Mouse (Mus musculus): Measurements from ENCODE around the gene Apc2. TPM values are rescaled to one million over a fixed set of nuclear protein-coding genes. Genes with fewer than 3 reads are reported as not detected.

Gene Apc2
- polyA plus RNA-seq, 1 experiment from 2014 or later, result 144 TPM

DNA sequence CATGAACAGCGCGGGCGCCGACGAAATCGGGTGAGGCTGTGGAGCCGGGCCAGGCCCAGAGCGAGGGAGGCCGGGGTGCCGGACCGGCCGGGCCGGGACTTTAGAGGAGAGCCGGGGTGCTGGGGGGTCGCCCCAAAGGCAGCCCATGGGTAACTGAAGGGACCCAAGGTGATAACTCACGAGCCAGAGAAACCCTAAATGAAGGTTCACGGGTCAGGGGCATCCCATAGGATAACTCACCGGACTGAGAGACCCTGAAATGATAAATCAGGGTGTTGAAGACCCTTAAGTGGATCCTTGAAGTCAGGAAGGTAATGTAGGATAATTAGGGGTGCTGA is 30.7 kb upstream of the Apc2 start:
- H3K27me3 ChIP-seq (replicated peaks), result no peaks in the 10 kb centered on the region
- no peaks in the 10 kb centered on the region for H3K9me3 ChIP-seq (replicated peaks)
- ATAC-seq (ENCODE audit: low FRiP score), result no peak; the same call in 1 of the 2 replicates
- H3K36me3 ChIP-seq, result no peaks in the 10 kb centered on the region
- peaks cover 73% of the 10 kb centered on the region for H3K4me1 ChIP-seq
- peak overlapping the region; percentile 77 for H3K4me2 ChIP-seq
- H3K9ac ChIP-seq (replicated peaks), result peak overlapping the region; percentile 100
- WGBS, result 1% methylated on average over 18 of the region's 18 CpGs
- H3K27ac ChIP-seq (replicated peaks), result peak overlapping the region; percentile 84
- H3K4me3 ChIP-seq (replicated peaks), result peak overlapping the region; percentile 92

DNA sequence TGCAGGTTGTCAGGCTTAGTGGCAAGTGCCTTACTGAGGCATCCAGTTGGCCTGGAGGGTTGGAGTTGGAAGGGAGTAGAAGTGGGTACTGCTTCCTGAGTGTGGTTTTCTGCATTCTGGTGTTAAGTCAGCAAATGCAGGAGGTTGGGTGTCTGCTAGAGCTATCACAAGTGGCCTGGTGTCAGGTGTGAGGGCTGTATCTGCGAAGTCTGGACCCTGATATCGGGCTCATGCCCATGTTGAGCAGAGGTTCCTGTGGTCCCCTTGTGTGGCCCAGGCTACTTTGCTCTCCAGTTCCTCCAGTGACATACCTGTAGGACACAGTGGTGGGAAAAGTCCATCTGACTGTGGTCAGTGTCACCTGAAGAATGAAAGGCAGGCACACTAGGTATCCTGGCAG is 25.7 kb upstream of the Apc2 start:
- Histone ChIP-seq H3K4me2 (no peak overlapping the region; the same call in 1 of the 2 replicates), H3K9me3 (replicated peaks) (no peaks in the 10 kb centered on the region), H3K27me3 (replicated peaks) (no peaks in the 10 kb centered on the region), H3K9ac (replicated peaks) (peak overlapping the region; percentile 26; the same call in 1 of the 2 replicates), H3K27ac (replicated peaks) (no peak overlapping the region), H3K36me3 (peaks cover 9% of the 10 kb centered on the region), H3K4me1 (peaks cover 74% of the 10 kb centered on the region), H3K4me3 (replicated peaks) (no peak overlapping the region)
- no peak for ATAC-seq (ENCODE audit: low FRiP score)
- WGBS, result 93% methylated on average over 2 of the region's 2 CpGs

DNA sequence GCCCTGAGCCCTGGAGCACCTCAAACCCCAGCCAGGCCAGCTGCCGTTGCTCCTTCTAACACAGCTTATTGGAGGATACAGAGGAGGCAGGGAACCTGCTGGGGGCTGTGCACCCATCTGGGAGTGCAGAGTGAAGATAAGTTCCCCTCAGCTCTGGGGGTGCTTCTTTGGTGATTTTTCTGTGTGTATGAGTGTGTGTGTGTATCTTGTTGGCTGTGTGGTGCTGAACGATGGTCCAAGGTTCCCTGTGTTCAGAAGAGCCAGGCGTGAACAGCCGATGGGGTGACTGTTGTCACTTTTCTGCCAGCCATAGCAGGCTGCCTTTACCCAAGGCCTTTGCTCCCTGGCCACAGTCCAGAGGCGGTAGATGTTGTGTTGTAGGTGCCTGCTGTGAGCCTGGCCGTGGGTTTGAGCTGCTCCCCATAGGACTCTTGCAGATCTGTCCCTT is 25.0 kb upstream of the Apc2 start:
- Histone ChIP-seq H3K27ac (replicated peaks) (no peak overlapping the region), H3K9ac (replicated peaks) (0 out of 2 replicates have a peak overlapping the region, but pooled peaks have one; percentile 26), H3K27me3 (replicated peaks) (no peaks in the 10 kb centered on the region), H3K4me3 (replicated peaks) (no peak overlapping the region), H3K9me3 (replicated peaks) (no peaks in the 10 kb centered on the region), H3K36me3 (peaks cover 13% of the 10 kb centered on the region), H3K4me2 (no peak overlapping the region; the same call in 1 of the 2 replicates), H3K4me1 (peaks cover 70% of the 10 kb centered on the region)
- WGBS, result 73% methylated on average over 6 of the region's 6 CpGs
- ATAC-seq (ENCODE audit: low FRiP score), result no peak

DNA sequence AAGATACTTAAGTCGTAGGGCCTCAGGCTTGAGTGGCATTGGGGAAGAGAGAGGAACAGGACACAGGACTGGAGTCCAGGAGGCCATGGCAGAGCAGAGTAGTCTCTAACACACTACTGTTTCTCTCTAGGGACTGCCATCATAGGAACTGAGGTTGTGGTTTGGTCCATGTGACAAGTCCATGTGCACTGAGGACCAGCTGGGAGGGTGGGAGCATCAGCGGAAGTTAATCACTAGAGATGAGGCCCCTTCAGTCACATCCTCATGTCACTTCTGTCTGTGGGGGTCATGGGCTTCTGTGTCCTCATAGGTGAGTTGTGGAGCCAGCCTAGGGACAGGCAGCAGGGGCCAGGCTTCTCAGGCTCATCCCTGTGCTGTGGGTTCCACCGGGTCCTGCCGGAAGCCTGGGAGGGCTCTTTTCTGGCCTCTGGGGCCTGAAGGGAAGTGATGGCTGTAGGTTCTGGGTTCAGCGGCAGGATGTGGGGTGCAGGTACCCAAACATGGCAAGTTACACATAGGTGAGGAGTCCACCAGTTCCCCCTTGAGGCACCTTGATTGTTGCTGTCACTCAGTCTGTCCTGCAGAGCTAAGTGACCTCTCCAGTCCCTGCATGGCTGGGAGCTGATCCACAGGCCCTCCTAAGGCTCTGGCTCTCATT is 24.5 kb upstream of the Apc2 start:
- Histone ChIP-seq H3K36me3 (peaks cover 18% of the 10 kb centered on the region), H3K4me1 (peaks cover 65% of the 10 kb centered on the region), H3K4me2 (no peak overlapping the region), H3K9me3 (replicated peaks) (no peaks in the 10 kb centered on the region), H3K4me3 (replicated peaks) (no peak overlapping the region), H3K27ac (replicated peaks) (no peak overlapping the region), H3K27me3 (replicated peaks) (no peaks in the 10 kb centered on the region), H3K9ac (replicated peaks) (no peak overlapping the region)
- ATAC-seq (ENCODE audit: low FRiP score), result no peak
- WGBS, result 89% methylated on average over 5 of the region's 5 CpGs

DNA sequence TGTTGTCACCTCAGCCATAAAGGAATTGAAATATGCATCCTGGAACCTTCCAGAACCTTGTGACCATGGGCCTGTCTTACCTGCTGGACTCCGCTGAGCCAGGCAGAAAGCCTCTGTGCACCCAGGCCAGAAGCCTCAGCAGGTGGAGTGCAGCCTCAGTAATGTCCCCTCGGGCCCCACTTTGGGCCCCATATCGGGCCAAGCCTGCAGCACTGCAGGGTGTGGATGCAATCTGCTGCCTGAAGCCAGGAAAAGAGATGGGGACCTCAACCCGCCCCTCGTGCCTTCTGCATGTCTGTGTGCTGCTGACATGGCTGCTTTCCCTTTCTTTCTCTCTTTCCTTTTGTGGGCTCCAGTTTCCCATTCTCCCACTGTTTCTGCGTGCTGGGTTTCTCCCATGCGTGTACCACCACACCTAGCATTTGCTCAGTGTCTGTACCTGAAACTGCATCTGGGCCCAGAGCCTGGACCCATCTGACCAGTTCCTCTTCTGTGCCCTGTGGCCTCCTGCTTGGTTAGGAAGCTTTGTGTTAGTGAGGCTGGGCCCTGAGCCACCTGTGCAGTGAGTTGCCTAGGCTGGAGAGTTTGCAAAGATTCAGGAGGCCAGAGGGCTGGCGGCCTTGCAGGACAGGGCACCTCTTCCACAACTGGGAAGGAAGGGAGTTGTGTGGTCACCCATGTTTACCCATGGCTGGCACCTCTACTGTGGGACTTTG is 23.7 kb upstream of the Apc2 start:
- H3K9ac ChIP-seq (replicated peaks), result no peak overlapping the region; the same call in 1 of the 2 replicates
- no peaks in the 10 kb centered on the region for H3K27me3 ChIP-seq (replicated peaks)
- H3K4me3 ChIP-seq (replicated peaks), result no peak overlapping the region
- peaks cover 24% of the 10 kb centered on the region for H3K36me3 ChIP-seq
- no peak overlapping the region for H3K4me2 ChIP-seq
- WGBS, result 89% methylated on average over 8 of the region's 8 CpGs
- ATAC-seq (ENCODE audit: low FRiP score), result no peak
- no peak overlapping the region for H3K27ac ChIP-seq (replicated peaks)
- H3K4me1 ChIP-seq, result peaks cover 58% of the 10 kb centered on the region
- H3K9me3 ChIP-seq (replicated peaks), result no peaks in the 10 kb centered on the region

DNA sequence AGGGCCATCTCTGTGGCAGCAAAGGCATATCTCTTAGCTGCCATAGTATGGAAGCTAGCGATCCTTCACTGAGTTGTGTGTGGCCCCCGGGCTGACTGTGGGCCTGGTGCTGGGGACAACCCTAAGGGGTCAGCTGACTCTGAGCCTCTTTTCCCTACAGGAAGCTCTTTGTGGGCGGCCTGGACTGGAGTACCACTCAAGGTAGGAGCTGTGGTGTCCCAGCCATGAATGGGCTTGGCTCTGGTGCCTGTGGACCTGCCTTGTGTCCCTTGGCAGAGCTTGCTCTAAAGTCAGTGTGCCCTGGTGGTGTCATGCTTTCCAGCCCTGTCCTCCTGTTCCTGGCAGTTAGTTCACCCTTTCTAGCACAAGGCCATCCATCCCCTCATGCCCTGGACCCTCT is 21.9 kb upstream of the Apc2 start:
- H3K36me3 ChIP-seq, result peaks cover 43% of the 10 kb centered on the region

DNA sequence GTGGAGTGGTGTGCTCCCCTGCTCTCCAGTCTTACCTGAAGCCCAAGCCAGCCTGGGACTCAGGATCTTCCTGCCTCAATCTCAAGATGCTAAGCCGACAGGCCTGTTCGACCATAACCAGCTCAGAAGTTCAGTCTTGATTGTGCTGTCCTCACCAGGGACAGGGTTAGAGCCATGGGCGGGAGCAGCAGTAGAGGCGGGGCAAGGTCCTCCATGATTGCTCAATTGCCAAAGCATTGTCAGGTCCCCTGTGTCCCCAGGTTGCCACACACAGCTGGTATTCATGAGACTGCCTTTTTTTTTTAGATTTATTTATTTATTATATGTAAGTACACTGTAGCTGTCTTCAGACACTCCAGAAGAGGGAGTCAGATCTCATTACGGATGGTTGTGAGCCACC is 19.5 kb upstream of the Apc2 start:
- Histone ChIP-seq H3K9me3 (replicated peaks) (no peaks in the 10 kb centered on the region), H3K36me3 (peaks cover 65% of the 10 kb centered on the region), H3K4me1 (peaks cover 17% of the 10 kb centered on the region), H3K27me3 (replicated peaks) (no peaks in the 10 kb centered on the region), H3K4me3 (replicated peaks) (no peak overlapping the region), H3K4me2 (no peak overlapping the region), H3K27ac (replicated peaks) (no peak overlapping the region), H3K9ac (replicated peaks) (no peak overlapping the region)
- no peak for ATAC-seq (ENCODE audit: low FRiP score)
- 86% methylated on average over 5 of the region's 5 CpGs for WGBS

More for the DNA sequence above, 21.9 kb upstream of the Apc2 start:
- no peaks in the 10 kb centered on the region for H3K27me3 ChIP-seq (replicated peaks)
- WGBS, result 89% methylated on average over 3 of the region's 3 CpGs
- H3K4me2 ChIP-seq, result no peak overlapping the region
- H3K9ac ChIP-seq (replicated peaks), result no peak overlapping the region
- H3K4me1 ChIP-seq, result peaks cover 39% of the 10 kb centered on the region
- H3K4me3 ChIP-seq (replicated peaks), result no peak overlapping the region
- ATAC-seq (ENCODE audit: low FRiP score), result no peak
- no peaks in the 10 kb centered on the region for H3K9me3 ChIP-seq (replicated peaks)
- H3K27ac ChIP-seq (replicated peaks), result no peak overlapping the region

DNA sequence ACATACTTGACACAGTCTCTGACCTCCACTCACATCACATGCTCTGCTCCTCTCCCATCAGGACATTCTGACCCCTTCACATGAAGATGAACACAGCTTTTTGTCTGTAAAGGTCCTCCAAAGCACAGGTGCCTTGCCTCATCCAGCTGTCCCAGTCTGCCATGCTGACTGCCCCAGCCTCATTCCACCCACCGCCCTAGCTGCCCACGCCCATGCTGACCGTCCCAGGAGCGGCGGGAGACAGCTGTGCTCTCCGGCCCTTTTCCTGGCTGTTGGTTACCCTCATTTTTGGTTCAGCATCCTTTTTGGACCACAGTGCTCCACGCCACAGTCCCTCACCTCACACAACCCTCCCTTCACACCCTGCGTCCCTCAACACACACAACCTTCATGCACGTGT is 17.4 kb upstream of the Apc2 start:
- H3K36me3 ChIP-seq, result peaks cover 79% of the 10 kb centered on the region
- H3K27ac ChIP-seq (replicated peaks), result no peak overlapping the region
- H3K4me2 ChIP-seq, result no peak overlapping the region
- H3K9me3 ChIP-seq (replicated peaks), result no peaks in the 10 kb centered on the region
- no peak overlapping the region for H3K4me3 ChIP-seq (replicated peaks)
- peaks cover 16% of the 10 kb centered on the region for H3K4me1 ChIP-seq
- H3K27me3 ChIP-seq (replicated peaks), result no peaks in the 10 kb centered on the region
- 96% methylated on average over 9 of the region's 9 CpGs for WGBS
- no peak overlapping the region for H3K9ac ChIP-seq (replicated peaks)
- no peak for ATAC-seq (ENCODE audit: low FRiP score)

DNA sequence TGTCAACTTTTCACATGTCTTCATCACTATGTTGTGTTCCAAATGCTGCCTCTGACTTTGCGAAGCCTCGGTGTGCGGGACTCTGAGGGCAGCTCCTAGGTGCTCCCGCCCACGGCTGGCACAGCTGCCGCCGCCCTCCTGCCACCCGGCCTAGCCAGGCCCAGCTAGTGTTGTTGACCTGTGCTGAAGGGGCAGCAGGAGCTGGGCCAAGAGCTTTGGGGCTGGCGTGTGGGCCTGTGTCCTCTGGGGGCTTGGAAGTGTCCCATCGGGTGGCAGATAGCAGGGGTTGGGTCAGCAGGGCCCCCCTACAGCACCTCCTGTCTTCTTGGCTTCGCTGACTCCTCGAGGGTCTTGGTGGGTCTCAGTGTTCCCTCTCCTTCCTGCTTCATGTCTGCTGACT is 16.5 kb upstream of the Apc2 start:
- Histone ChIP-seq H3K4me3 (replicated peaks) (no peak overlapping the region), H3K4me1 (peaks cover 9% of the 10 kb centered on the region), H3K36me3 (peaks cover 88% of the 10 kb centered on the region), H3K9me3 (replicated peaks) (no peaks in the 10 kb centered on the region), H3K27ac (replicated peaks) (no peak overlapping the region), H3K4me2 (no peak overlapping the region), H3K9ac (replicated peaks) (no peak overlapping the region), H3K27me3 (replicated peaks) (no peaks in the 10 kb centered on the region)
- no peak for ATAC-seq (ENCODE audit: low FRiP score)
- WGBS, result 96% methylated on average over 12 of the region's 12 CpGs

DNA sequence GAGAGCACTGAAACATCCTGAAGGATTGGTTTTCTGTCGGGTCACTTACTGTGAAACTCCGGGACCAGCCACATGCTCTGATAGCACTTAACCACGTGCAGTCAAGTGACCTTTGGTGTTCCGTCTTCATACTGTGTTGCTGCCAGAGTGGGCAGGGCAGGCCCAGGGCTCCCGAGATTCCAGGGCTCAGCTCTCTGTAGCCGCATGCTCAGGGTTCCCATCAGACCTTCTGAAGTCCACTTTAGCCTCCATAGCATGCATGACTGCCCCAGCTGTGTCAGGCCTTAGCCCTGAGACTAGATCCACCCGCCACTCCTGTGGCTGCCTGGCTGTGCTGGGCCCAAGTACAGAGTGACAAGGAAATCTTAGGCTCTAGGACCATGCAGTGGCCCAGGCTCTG is 14.5 kb upstream of the Apc2 start:
- 87% methylated on average over 7 of the region's 7 CpGs for WGBS
- Histone ChIP-seq H3K9ac (replicated peaks) (no peak overlapping the region), H3K27ac (replicated peaks) (0 out of 2 replicates have a peak overlapping the region, but pooled peaks have one; percentile 37), H3K4me1 (peaks cover 9% of the 10 kb centered on the region), H3K4me2 (no peak overlapping the region), H3K36me3 (peaks cover 93% of the 10 kb centered on the region), H3K27me3 (replicated peaks) (no peaks in the 10 kb centered on the region), H3K9me3 (replicated peaks) (no peaks in the 10 kb centered on the region), H3K4me3 (replicated peaks) (no peak overlapping the region)
- no peak for ATAC-seq (ENCODE audit: low FRiP score)

DNA sequence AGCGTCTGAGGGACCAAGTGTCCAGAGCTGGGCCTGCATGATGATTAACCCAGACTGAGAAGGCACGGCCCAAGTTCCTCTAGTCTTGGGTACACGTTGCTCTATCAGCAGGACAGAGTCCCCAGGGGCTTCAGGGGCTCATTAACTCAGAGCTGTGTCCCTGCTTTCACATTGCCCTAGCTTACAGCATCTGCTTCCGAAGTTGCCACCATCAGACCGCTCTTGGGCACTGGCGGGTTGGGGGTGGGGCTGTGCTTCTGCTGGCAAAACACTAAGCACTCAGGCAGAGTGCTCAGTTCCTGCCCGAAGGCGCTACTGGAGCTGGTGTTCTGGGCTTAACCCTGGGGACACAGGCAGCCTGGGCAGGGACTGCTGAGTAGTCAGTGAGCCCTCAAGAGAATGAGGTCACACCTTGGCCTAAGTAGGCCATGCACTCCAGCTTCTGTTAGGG is 13.8 kb upstream of the Apc2 start:
- no peak; the same call in 1 of the 2 replicates for ATAC-seq (ENCODE audit: low FRiP score)
- H3K4me2 ChIP-seq, result no peak overlapping the region
- 51% methylated on average over 8 of the region's 8 CpGs for WGBS
- H3K36me3 ChIP-seq, result peaks cover 93% of the 10 kb centered on the region
- H3K4me1 ChIP-seq, result peaks cover 9% of the 10 kb centered on the region
- H3K27ac ChIP-seq (replicated peaks), result 0 out of 2 replicates have a peak overlapping the region, but pooled peaks have one; percentile 37
- no peak overlapping the region for H3K4me3 ChIP-seq (replicated peaks)
- H3K27me3 ChIP-seq (replicated peaks), result no peaks in the 10 kb centered on the region
- no peaks in the 10 kb centered on the region for H3K9me3 ChIP-seq (replicated peaks)
- H3K9ac ChIP-seq (replicated peaks), result 0 out of 2 replicates have a peak overlapping the region, but pooled peaks have one; percentile 6
